Mouse (Mus musculus) lung, adult 2 months (tissue): ENCODE measurements around the gene Mas1. TPM values are rescaled to one million over a fixed set of nuclear protein-coding genes. Genes with fewer than 3 reads are reported as not detected.

ENCODE experiments used
- DNase-seq: peaks from one replicate; pipeline ENCODE4 v3.0.0; 2022
- H3K4me1 ChIP-seq: fragments of 200-500 bp; 2 replicates; pipeline ENCODE4 v1.6.1; 2011; ENCODE audit warnings: low read length; ENCODE audit not compliant: control insufficient read depth, insufficient read depth
- H3K4me3 ChIP-seq: fragments of 200-500 bp; replicated peaks from 2 replicates; pipeline ENCODE3; 2011; ENCODE audit warnings: low read depth, mild to moderate bottlenecking, control low read depth, low read length; ENCODE audit errors: extremely low read depth
- CTCF ChIP-seq: fragments of 200-500 bp; IDR thresholded peaks from 2 replicates; pipeline ENCODE4 v1.5.1; 2011; ENCODE audit warnings: mild to moderate bottlenecking, low read length, control low read depth; ENCODE audit not compliant: insufficient read depth
- POLR2A ChIP-seq: fragments of 200-500 bp; IDR thresholded peaks from 2 replicates; pipeline ENCODE4 v1.6.1; 2011; ENCODE audit warnings: low read depth, mild to moderate bottlenecking, control low read depth, low read length, borderline replicate concordance; ENCODE audit errors: extremely low read depth
- WGBS: fragments of 180-500 bp; shearing (Covaris S2); methylation state at CpG from one replicate; pipeline ENCODE4 v1.1.7; 2018; 5-methylcytosine and 5-hydroxymethylcytosine counted together
- polyA plus RNA-seq: library from polyadenylated mRNA; depleted of rRNA; stranded (reverse); fragments of >200 nt; gene quantifications from 2 replicates; pipeline ENCODE4 v1.2.3, GENCODE M21; 2012

Mas1 gene
- polyA plus RNA-seq, 1 experiment, result 0.12 TPM

DNA sequence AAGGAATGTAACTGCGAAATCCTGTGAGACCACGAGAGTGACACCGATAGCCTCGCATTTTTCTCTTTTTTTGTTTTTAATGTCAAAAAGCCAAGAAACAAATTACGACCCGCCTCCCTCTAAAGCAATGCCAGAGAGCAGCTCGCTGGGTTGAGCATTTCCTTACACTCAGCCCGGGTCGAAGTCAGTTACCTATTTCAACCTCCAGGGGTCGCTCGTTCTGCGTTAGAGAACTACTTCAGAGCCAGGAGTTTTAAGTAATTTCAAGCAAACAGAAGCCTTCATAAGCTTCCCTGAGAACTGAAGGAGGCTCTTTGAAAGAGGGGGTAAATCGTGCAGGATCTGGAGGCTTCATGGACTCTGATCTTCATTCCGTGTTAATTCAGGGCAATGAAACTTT lies 12.2 kb upstream of the Mas1 start:
- no peaks in the 10 kb centered on the region for H3K4me1 ChIP-seq
- DNase-seq, result peak; percentile 73
- H3K4me3 ChIP-seq, result no peak overlapping the region
- TF ChIP-seq CTCF (peak; percentile 57), POLR2A (no peak)
- 2% methylated on average over 14 of the region's 14 CpGs for WGBS

DNA sequence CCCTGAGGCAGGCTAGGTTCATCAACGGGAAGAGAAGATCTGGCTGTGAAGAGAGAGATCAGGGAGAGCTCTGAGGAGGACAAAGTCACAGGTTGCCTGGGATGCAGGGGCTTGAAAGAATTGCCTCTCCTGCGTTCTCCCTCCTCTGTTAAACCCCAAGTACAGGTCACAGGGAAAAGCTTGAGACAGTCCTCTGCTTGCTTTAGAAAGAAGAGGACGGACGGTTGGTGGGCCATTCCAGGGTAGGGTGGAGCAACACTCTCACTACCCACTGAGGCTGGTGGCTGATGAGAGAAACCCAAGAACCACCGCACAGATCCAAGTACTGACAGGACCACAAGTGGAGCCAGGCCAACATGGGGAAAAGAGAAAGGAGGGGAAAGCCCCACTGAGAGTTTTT lies 7.8 kb upstream of the Mas1 start, which contains the start of gene Mrgprh:
TSS of gene Mrgprh (plus strand) at position 301 of the 400 bp plus-strand sequence.
- 71% methylated on average over 5 of the region's 5 CpGs for WGBS
- DNase-seq, result no peak
- Histone ChIP-seq H3K4me3 (no peak within 1 kb of the TSS), H3K4me1 (no peaks in the 10 kb centered on the region)
- TF ChIP-seq POLR2A (no peak), CTCF (no peak)

DNA sequence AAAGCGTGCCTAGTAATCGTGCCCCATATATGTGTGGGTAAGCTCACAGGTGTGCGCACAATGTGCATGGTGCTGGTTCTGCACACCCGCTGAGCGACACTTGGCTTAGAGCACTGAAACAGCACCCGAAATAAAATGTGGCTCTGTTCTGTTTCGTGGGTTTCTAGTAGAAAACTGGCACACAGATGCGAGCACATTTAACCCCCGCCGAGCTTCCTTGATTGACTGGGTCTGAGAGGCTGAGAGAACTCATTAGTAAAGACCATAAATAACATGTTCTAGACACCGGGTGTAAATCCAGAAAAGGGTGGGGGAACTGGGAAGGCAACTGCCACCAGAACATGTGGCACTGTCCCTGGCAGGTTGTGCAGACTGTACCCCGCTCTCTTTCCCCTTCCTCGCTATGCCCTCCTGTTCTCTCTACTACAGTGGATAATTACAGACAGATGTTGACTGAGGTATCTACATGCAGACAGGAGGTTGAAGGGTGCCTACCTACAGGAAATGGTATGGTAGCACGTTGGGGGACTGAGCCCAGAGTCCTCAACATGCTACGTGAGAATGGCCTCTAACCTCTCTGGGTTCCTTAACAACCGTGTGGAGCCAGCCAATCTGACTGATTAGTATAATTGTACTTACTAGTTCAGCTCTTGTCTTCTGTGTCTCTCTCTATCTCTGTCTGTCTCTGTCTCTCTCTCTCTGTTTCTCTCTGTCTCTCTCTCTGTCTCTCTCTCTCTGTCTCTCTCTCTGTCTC lies 4.5 kb upstream of the Mas1 start:
- no peak overlapping the region for H3K4me3 ChIP-seq
- no peaks in the 10 kb centered on the region for H3K4me1 ChIP-seq
- 61% methylated on average over 16 of the region's 16 CpGs for WGBS
- no peak for TF ChIP-seq POLR2A
- no peak for TF ChIP-seq CTCF
- DNase-seq, result no peak

DNA sequence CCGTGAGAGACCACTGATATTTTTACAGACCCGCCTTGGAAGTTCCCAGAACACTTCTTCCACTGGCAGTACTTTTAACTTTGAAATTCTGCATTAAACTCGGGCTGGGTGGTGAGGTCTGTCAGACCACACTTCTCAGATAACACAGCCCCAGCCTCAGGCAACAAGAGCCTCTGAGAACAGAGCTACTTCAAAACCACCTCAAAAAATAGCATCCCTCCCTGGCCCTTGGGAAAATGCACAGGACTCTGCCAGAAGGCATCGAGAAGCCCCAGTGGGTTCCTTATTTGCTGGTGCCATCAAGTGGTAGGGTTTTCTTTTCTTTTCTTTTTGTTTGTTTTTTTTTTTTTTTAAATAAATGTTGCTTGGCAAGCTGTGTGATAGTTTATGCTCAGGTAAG lies 697 bp upstream of the Mas1 start:
- no peak for DNase-seq
- H3K4me3 ChIP-seq, result no peak overlapping the region
- H3K4me1 ChIP-seq, result no peaks in the 10 kb centered on the region
- WGBS, result 16% methylated on average over 4 of the region's 4 CpGs
- TF ChIP-seq CTCF (no peak), POLR2A (no peak)

DNA sequence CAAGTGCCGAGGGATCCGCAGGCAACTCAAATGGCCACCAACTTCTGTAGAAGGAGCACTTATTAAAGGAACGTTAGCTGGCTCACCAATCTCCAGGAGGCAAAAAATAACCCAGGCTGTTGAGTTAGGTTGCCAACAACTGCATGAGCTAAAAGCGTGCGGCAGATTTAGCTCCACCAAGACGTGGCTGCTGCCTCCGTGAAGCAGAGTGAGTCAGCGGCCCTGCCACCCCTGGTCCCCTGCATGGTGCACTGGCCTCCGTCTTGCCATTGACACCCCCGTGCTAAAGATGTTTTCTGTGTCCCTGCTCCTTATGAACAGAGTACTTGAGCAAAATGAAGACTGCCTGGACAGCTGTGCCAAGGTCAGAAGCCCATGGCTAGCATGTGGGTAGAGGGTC lies 1.1 kb downstream of the Mas1 start:
- no peak for DNase-seq
- TF ChIP-seq CTCF (no peak), POLR2A (no peak)
- WGBS, result 87% methylated on average over 10 of the region's 10 CpGs
- H3K4me3 ChIP-seq, result no peak overlapping the region
- no peaks in the 10 kb centered on the region for H3K4me1 ChIP-seq

DNA sequence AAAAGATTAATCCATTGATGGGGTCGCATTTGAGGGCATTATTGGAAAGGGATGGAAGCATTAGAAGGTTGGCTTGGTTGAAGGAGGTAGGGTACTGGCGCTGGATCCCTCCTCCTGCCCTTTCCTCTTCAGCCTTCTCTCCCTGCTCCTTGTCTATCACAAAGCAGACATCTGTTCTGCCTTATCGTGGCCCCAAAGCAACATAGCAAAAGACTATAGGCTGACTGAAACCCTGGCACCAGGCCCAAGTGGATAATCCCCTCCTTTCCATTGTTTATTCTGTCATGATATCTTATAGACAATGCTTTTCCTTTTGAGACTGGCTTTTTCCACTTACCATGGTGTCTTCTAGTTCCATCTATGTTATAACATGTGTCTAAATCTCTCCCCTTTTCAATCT lies 2.5 kb downstream of the Mas1 start:
- Histone ChIP-seq H3K4me3 (no peak overlapping the region), H3K4me1 (no peaks in the 10 kb centered on the region)
- no peak for TF ChIP-seq POLR2A
- no peak for TF ChIP-seq CTCF
- whole genome bisulfite sequencing, result 45% methylated on average over 3 of the region's 3 CpGs
- DNase-seq, result no peak

DNA sequence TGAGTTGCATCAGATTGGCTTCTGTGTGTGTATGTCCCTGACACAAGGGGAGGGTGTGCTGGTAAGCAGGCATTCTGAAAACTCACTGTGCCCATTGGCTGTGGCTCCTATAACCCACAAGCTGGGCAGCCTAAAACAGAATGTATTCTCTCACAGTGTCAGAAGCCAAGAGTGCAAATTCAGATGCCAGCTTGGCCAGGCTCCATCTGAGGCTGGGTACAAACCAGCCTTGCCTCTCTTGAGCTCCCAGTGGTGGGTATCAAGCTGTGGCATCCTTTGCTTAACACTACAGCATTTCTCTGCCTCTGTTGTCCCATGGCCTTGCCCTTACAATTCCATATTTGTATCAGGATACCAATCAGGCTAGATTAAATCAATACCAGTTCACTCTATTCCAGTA lies 3.8 kb downstream of the Mas1 start:
- no peak for TF ChIP-seq CTCF
- no peak for TF ChIP-seq POLR2A
- no peaks in the 10 kb centered on the region for H3K4me1 ChIP-seq
- no peak overlapping the region for H3K4me3 ChIP-seq
- DNase-seq, result no peak

DNA sequence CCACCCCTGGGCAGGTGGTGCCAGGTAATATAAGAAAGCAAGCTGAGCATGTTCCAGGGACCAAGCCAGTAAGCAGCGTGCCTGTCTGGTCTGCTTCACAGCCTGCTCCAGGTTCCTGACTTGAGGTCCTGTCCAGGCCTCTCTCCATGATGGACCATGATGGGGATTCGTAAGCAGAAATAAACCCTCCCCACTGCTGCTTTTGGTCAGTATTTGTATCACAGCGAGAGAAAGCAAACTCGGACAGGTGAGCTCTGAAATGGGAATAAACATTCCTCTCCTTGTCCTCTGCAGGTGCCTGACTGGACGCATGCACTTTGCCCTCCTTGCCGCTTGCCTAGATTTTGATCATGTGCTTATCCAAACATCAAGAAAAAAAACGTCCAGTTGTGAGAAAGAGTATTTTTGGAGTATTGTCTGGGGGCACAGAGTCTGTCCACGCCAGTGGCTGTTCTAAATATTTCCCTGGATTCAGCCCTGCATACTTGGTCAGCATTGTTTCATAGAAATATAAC lies 8.9 kb downstream of the Mas1 start:
- 74% methylated on average over 8 of the region's 8 CpGs for WGBS
- Histone ChIP-seq H3K4me3 (no peak overlapping the region), H3K4me1 (no peaks in the 10 kb centered on the region)
- no peak for TF ChIP-seq CTCF
- TF ChIP-seq POLR2A, result no peak
- no peak for DNase-seq

DNA sequence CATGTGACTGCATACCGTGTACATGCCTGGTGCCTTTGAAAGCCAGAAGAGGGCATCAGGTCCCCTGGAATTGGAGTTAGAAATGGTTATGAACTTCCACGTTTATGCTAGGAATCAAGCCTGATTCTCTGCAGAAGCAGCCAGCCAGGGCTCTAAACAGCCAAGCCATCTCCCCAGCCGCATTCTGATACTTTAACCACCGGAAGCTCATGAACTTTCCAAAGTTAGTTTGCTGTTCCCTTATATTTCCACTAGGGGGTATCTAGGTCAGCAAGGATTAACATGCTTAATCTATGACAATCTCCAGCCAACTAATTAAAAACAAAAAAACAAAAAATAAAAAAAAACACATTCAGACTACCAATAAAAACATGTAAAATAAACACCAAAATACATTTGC lies 9.9 kb downstream of the Mas1 start:
- TF ChIP-seq CTCF (no peak), POLR2A (no peak)
- DNase-seq, result no peak
- 37% methylated on average over 4 of the region's 4 CpGs for WGBS
- no peak overlapping the region for H3K4me3 ChIP-seq
- H3K4me1 ChIP-seq, result no peaks in the 10 kb centered on the region

DNA sequence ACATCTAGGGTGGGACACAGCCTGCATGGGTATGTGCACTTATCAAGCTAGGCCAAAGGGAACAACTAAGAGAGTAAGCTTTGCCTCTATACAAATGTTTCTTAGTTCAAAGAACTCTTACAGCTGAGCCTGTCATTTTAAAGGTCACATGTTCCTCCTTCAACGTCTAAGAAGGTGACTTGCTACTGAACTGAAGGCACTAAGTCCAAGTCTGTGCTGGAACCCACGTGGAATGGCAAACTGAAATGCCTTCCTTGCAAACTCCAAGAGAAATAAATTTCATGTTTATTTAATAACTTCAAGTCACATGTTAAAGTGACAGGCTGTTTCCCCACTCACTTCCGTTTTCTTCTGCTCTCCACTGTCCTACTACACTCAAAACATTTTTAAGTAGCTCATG lies 10.5 kb downstream of the Mas1 start:
- no peak for TF ChIP-seq POLR2A
- no peak for TF ChIP-seq CTCF
- no peaks in the 10 kb centered on the region for H3K4me1 ChIP-seq
- no peak overlapping the region for H3K4me3 ChIP-seq
- 20% methylated on average over 3 of the region's 3 CpGs for WGBS
- no peak for DNase-seq
